Mouse (Mus musculus) bone marrow macrophage, adult 2 months (primary cell): ENCODE results near the gene 2010109A12Rik.

ENCODE experiments used
- CTCF ChIP-seq: IDR thresholded peaks from 2 replicates; pipeline ENCODE4 v1.5.1; 2012; ENCODE audit warnings: low read depth, mild to moderate bottlenecking, low read length, moderate library complexity
- POLR2A ChIP-seq: IDR thresholded peaks from 2 replicates; pipeline ENCODE4 v1.6.1; 2012; ENCODE audit warnings: mild to moderate bottlenecking, low read depth, low read length, borderline replicate concordance

GRCm38 (mm10) chr5:93239590-93240544 lies 33.5 kb downstream of the 2010109A12Rik start:
- TF ChIP-seq POLR2A (no peak), CTCF (no peak)
